Mouse (Mus musculus) C2C12 (cell line): ENCODE results near the gene Adamts12. TPM values are rescaled to one million over a fixed set of nuclear protein-coding genes. Genes with fewer than 3 reads are reported as not detected.

Source experiments
- H3K27me3 ChIP-seq: one replicate; pipeline ENCODE4 v1.6.1; 2011; ENCODE audit not compliant: control insufficient read depth, insufficient read depth, insufficient read length
- H3K36me3 ChIP-seq: one replicate; pipeline ENCODE4 v1.6.1; 2011; ENCODE audit not compliant: control insufficient read depth, insufficient read depth
- H3K4me3 ChIP-seq: one replicate; pipeline ENCODE4 v1.5.1; 2011; ENCODE audit warnings: mild to moderate bottlenecking, control low read depth; ENCODE audit not compliant: poor library complexity, insufficient read depth, severe bottlenecking
- H3K79me2 ChIP-seq: one replicate; pipeline ENCODE4 v1.6.1; 2011; ENCODE audit not compliant: control insufficient read depth, insufficient read depth
- H3K79me3 ChIP-seq: one replicate; pipeline ENCODE4 v1.6.1; 2011; ENCODE audit warnings: low read depth, control low read depth
- H3ac ChIP-seq: one replicate; pipeline ENCODE3; 2011; ENCODE audit warnings: low read depth; ENCODE audit not compliant: control insufficient read depth, insufficient read length
- CEBPB ChIP-seq: IDR thresholded peaks from one replicate; pipeline ENCODE4 v1.6.1; 2011; ENCODE audit warnings: low read depth, mild to moderate bottlenecking, control low read depth, moderate library complexity
- CTCF ChIP-seq: IDR thresholded peaks from one replicate; pipeline ENCODE4 v1.5.1; 2011; ENCODE audit not compliant: control insufficient read depth, insufficient read depth, insufficient read length
- FOSL1 ChIP-seq: IDR thresholded peaks from one replicate; pipeline ENCODE4 v1.8.0; 2011; ENCODE audit warnings: mild to moderate bottlenecking, low read length; ENCODE audit not compliant: poor library complexity, insufficient read depth, severe bottlenecking
- MAX ChIP-seq: IDR thresholded peaks from one replicate; pipeline ENCODE4 v1.6.1; 2011; ENCODE audit warnings: mild to moderate bottlenecking, control low read depth
- MYOD1 ChIP-seq: IDR thresholded peaks from one replicate; pipeline ENCODE4 v1.6.1; 2011; ENCODE audit warnings: low read depth; ENCODE audit not compliant: control insufficient read depth, insufficient read length
- MYOG ChIP-seq: IDR thresholded peaks from one replicate; pipeline ENCODE4 v1.6.1; 2011; ENCODE audit not compliant: control insufficient read depth, insufficient read length; ENCODE audit errors: extremely low read depth
- USF1 ChIP-seq: IDR thresholded peaks from one replicate; pipeline ENCODE4 v1.6.1; 2011; ENCODE audit warnings: low read depth, mild to moderate bottlenecking, control low read depth, moderate library complexity
- polyA plus RNA-seq: library from polyadenylated mRNA; unstranded; fragments of >200 nt; fragmentation: generic; extraction: Trizol; gene quantifications from one replicate; pipeline ENCODE4 v1.2.1, GENCODE M21; 2012; ENCODE audit warnings: missing spikeins

Gene Adamts12
- polyA plus RNA-seq, 1 experiment: 0.14 TPM

GRCm38 (mm10) chr15:11100917-11101316 lies 36.3 kb downstream of the Adamts12 start:
- no peak overlapping the region for H3ac ChIP-seq
- no peaks in the 10 kb centered on the region for H3K27me3 ChIP-seq
- H3K36me3 ChIP-seq: no peaks in the 10 kb centered on the region
- no peaks in the 10 kb centered on the region for H3K79me2 ChIP-seq
- H3K4me3 ChIP-seq: no peak overlapping the region
- no peaks in the 10 kb centered on the region for H3K79me3 ChIP-seq
- TF ChIP-seq FOSL1: no peak
- no peak for TF ChIP-seq CEBPB
- no peak for TF ChIP-seq MYOG
- no peak for TF ChIP-seq USF1
- no peak for TF ChIP-seq MAX
- TF ChIP-seq MYOD1: no peak
- TF ChIP-seq CTCF: no peak

DNA sequence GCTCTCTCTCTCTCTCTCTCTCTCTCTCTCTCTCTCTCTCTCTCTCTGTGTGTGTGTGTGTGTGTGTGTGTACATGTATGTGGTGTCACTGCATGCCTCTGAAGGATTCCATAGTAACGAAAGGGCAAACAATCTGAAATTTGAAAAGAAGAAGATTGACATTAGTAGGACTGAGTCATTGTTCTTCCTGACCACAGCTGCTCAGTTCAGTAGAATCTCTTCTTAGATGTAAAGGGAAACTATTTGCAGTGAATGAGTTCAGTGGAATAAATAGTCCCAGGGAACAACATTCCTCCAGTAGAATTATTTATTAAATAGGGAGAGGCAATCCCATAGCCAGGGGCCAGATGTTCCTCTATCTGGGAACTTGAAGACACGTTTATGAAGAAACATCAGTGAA lies 40.5 kb downstream of the Adamts12 start:
- H3K36me3 ChIP-seq: no peaks in the 10 kb centered on the region
- H3K79me3 ChIP-seq: no peaks in the 10 kb centered on the region
- TF ChIP-seq FOSL1 (no peak), MYOG (no peak)

GRCm38 (mm10) chr15:11107376-11107775 lies 42.8 kb downstream of the Adamts12 start:
- no peaks in the 10 kb centered on the region for H3K36me3 ChIP-seq
- H3K79me3 ChIP-seq: no peaks in the 10 kb centered on the region
- TF ChIP-seq MYOG (no peak), CTCF (no peak), FOSL1 (no peak), CEBPB (no peak), MYOD1 (no peak)
- no peaks in the 10 kb centered on the region for H3K79me2 ChIP-seq
- no peaks in the 10 kb centered on the region for H3K27me3 ChIP-seq
- H3ac ChIP-seq: no peak overlapping the region
- no peak overlapping the region for H3K4me3 ChIP-seq

More for the DNA sequence above, 40.5 kb downstream of the Adamts12 start:
- no peaks in the 10 kb centered on the region for H3K79me2 ChIP-seq
- H3K4me3 ChIP-seq: no peak overlapping the region
- H3ac ChIP-seq: no peak overlapping the region
- no peaks in the 10 kb centered on the region for H3K27me3 ChIP-seq

DNA sequence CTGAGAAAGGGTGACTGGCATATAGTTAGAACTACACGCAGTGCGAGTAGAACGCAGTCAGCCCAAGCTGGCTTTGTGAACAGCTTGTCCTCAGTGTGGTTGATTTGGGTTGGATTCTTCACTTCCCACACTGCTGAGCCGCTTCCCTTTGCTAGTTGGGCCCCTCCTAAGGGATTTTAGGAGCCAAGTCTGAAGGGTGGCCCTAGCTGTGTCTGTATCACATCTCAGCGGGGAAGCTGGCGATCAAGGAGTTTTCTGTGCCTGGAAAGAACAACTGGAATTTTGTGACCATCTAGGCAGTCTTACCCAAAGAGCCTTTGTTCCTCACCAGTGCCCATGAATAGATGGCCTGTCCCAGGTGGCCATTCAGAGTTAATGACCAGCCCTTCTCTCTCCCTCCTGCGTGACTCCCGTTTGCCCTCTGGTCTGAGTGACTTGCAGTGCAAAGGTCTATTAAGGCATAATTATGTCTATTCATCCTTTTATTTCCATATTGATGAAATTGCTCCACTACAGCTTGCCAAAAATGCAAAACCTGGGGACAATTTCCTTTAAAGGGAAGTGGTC lies 50.1 kb downstream of the Adamts12 start:
- H3ac ChIP-seq: no peak overlapping the region
- no peaks in the 10 kb centered on the region for H3K79me3 ChIP-seq
- H3K79me2 ChIP-seq: no peaks in the 10 kb centered on the region
- no peak overlapping the region for H3K4me3 ChIP-seq
- no peak for TF ChIP-seq MYOG
- TF ChIP-seq CEBPB: no peak
- no peak for TF ChIP-seq FOSL1
- TF ChIP-seq MAX: no peak
- no peak for TF ChIP-seq MYOD1
- no peak for TF ChIP-seq CTCF
- H3K27me3 ChIP-seq: no peaks in the 10 kb centered on the region
- no peaks in the 10 kb centered on the region for H3K36me3 ChIP-seq

GRCm38 (mm10) chr15:11116303-11116702 lies 51.7 kb downstream of the Adamts12 start:
- TF ChIP-seq MYOG (no peak), MYOD1 (no peak), MAX (no peak), CTCF (no peak), CEBPB (no peak), USF1 (no peak), FOSL1 (no peak)
- no peak overlapping the region for H3K4me3 ChIP-seq
- no peaks in the 10 kb centered on the region for H3K79me3 ChIP-seq
- no peaks in the 10 kb centered on the region for H3K27me3 ChIP-seq
- H3ac ChIP-seq: no peak overlapping the region
- no peaks in the 10 kb centered on the region for H3K36me3 ChIP-seq
- H3K79me2 ChIP-seq: no peaks in the 10 kb centered on the region

DNA sequence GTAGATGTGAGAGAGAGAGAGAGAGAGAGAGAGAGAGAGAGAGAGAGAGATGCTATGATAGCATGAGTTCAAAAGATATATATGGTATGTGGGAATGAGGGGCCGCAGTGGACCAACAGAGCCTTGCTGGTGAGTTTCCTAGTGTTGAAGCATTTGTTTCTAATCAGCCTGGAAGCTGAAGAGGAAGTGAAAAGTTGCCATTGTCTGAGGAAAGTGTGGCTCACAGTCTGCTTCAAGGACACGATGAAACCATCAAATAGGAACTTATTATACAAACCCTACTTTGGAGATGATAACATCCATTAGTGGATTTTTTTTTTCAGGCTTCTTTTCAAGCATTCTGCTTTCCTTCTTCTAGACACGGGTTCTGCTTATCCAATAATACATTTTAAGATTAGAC lies 52.3 kb downstream of the Adamts12 start:
- Histone ChIP-seq H3K79me3 (no peaks in the 10 kb centered on the region), H3K79me2 (no peaks in the 10 kb centered on the region), H3K27me3 (no peaks in the 10 kb centered on the region), H3K4me3 (no peak overlapping the region), H3ac (no peak overlapping the region), H3K36me3 (no peaks in the 10 kb centered on the region)
- TF ChIP-seq MYOD1 (no peak), CEBPB (no peak), USF1 (no peak), MAX (no peak), MYOG (no peak), CTCF (no peak), FOSL1 (no peak)
